Mouse (Mus musculus): ENCODE data around the gene Cntnap4. TPM values are rescaled to one million over a fixed set of nuclear protein-coding genes. Genes with fewer than 3 reads are reported as not detected.

Gene Cntnap4
- 0.11 and 0.21 TPM in 2 replicates for polyA plus RNA-seq (2015; fragmentation: Nextera tagmentation; extraction: Ambion mirVana)

DNA sequence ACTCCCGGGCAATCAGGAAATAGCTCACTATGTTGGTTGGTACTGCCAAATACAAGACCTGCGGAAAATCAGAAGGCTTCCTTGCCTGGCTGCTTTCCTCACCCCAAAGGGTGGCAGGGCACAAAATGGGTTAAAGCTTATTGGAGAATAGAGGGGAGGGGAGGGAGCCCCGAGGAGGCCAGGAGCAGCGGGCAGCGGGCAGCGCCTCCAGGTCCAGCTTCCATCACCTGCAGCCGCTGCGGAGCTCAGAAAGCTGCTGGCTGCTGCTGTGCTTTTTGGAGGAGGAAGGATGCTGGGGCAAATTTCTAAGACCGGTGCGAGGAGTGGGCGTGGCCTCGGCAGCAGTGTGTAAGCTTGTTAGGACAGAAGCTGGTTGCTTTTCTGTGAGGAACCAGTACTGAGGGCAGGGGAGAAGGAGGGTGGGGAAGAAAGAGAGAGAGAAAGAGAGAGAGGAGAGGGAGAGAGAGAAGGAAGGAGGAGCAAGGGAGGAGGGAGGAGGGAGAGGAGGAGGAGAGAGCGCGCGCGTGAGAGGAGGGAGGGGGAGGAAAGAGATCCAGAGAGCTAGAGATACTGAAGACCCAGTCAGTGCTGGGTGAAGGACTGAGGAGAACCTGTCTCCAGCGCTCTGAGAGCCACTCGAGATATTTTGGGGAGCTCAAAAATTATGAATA lies at the start of gene Cntnap4:
TSS of gene Cntnap4 (plus strand) at position 573 of the 671 bp plus-strand sequence.
- Histone ChIP-seq H3K36me3 (no peaks in the 10 kb centered on the region), H3K27ac (no peak within 1 kb of the TSS), H3K27me3 (peaks cover 22% of the 10 kb centered on the region), H3K4me3 (no peak within 1 kb of the TSS), H3K4me2 (peak within 1 kb of the TSS; percentile 24; the same call in 1 of the 2 replicates), H3K4me1 (no peaks in the 10 kb centered on the region), H3K9ac (no peak within 1 kb of the TSS), H3K9me3 (no peaks in the 10 kb centered on the region)
- 3% methylated on average over 18 of the region's 18 CpGs for WGBS
- ATAC-seq (ENCODE audit: borderline replicate concordance, extremely low read depth, low FRiP score, low TSS enrichment): no peak

DNA sequence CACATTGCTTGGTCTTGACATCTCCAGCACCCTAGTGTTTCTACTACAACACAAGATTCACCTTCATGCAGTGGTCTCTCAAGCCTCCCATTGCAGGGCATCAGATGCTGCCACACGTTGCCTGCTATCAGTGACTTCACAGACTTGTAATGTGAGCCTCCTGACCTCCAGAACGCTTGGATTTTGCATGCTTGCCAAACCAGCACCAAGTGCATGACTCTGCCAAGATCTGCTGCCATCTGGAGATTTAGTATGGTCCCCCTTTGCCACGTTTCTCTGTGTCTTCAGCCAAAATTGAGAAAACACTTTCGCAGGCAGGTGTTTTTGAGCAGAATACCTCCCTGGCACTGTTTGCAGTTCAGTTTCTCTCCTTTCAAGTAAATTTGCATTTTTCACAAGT lies 12.5 kb upstream of the Cntnap4 start:
- Histone ChIP-seq H3K4me2 (no peak overlapping the region), H3K27me3 (no peaks in the 10 kb centered on the region), H3K9ac (no peak overlapping the region), H3K4me3 (no peak overlapping the region), H3K4me1 (no peaks in the 10 kb centered on the region), H3K9me3 (no peaks in the 10 kb centered on the region), H3K36me3 (no peaks in the 10 kb centered on the region), H3K27ac (no peak overlapping the region)
- WGBS: 31% methylated on average over 4 of the region's 4 CpGs
- no peak for ATAC-seq (ENCODE audit: borderline replicate concordance, extremely low read depth, low FRiP score, low TSS enrichment)

DNA sequence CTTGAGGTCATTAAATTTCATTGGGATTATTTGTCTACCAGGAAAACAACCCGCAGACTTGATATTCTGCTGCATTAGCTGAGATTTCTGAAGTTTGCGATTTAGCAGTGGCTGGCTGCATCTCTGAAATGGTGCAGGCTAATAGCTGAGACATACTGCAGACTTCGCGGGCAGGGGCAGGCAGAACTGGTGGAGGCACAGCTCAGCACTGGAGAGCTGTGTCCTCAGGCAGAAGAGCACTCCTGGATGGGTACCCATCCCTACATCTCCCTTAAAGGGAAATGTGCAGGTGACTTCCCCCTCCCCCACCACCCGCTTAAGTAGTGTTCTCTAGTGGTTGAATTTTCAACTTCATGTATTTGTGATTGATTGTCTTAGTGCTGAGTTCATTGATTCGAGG lies 698 bp downstream of the Cntnap4 start:
- peaks cover 22% of the 10 kb centered on the region for H3K27me3 ChIP-seq
- H3K4me3 ChIP-seq: no peak overlapping the region
- no peak for ATAC-seq (ENCODE audit: borderline replicate concordance, extremely low read depth, low FRiP score, low TSS enrichment)
- H3K9me3 ChIP-seq: no peaks in the 10 kb centered on the region
- H3K4me2 ChIP-seq: no peak overlapping the region
- H3K27ac ChIP-seq: no peak overlapping the region
- no peak overlapping the region for H3K9ac ChIP-seq
- 9% methylated on average over 6 of the region's 6 CpGs for WGBS
- H3K4me1 ChIP-seq: no peaks in the 10 kb centered on the region
- H3K36me3 ChIP-seq: no peaks in the 10 kb centered on the region

DNA sequence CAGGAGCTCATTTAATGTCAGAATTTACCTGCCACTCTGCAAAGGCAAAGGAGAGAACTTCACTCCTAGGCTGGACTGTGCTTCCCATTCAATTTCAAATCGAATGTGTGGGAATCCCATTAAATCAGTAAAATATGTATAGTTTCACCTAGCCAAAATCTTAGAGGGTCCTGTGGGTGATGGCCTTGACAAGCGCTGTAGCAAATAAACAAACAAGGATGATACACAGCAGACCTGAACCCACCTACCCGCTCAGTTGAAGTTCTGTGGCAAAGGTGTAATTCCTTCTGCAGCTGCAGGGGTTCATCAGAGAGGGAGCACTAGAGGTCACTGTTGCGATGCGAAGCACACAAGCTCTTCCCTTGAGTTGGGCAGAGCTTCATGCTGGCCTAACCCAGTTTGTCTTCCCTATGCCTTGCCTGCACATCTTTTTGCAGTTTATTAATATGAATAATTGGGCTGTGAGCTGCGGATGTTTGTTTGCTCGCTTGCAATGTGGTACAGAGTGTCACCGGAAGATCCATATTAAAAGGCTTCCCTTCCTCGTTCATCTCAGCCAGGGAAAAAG lies 1.6 kb downstream of the Cntnap4 start:
- H3K4me1 ChIP-seq: no peaks in the 10 kb centered on the region
- H3K4me2 ChIP-seq: no peak overlapping the region
- no peaks in the 10 kb centered on the region for H3K36me3 ChIP-seq
- no peak overlapping the region for H3K9ac ChIP-seq
- no peak overlapping the region for H3K27ac ChIP-seq
- WGBS: 16% methylated on average over 9 of the region's 9 CpGs
- no peak for ATAC-seq (ENCODE audit: borderline replicate concordance, extremely low read depth, low FRiP score, low TSS enrichment)
- no peak overlapping the region for H3K4me3 ChIP-seq
- no peaks in the 10 kb centered on the region for H3K9me3 ChIP-seq
- H3K27me3 ChIP-seq: peaks cover 22% of the 10 kb centered on the region

DNA sequence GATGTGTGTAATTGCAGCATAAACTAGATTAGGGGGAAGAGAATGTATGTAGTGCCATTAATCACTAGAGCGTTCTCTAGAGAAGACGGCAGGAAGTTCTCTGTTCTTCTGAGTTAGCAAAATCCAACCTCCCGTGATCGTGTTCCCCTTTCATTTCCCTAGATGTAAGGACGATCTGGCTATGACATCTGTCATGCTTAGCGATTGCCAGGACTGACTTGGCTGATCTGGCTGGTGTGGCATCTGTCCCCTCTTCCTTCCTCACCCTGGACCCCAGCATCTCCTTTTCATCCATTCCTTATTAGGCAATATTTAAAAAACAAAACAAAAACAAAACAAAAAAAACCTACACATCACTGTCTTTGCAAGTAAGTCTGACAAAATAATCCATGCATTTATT lies 11.6 kb downstream of the Cntnap4 start:
- H3K27me3 ChIP-seq: no peaks in the 10 kb centered on the region
- WGBS: 31% methylated on average over 6 of the region's 6 CpGs
- ATAC-seq (ENCODE audit: borderline replicate concordance, extremely low read depth, low FRiP score, low TSS enrichment): no peak
- H3K27ac ChIP-seq: no peak overlapping the region
- H3K9me3 ChIP-seq: no peaks in the 10 kb centered on the region
- no peak overlapping the region for H3K9ac ChIP-seq
- H3K4me1 ChIP-seq: no peaks in the 10 kb centered on the region
- H3K4me2 ChIP-seq: no peak overlapping the region
- H3K36me3 ChIP-seq: no peaks in the 10 kb centered on the region
- no peak overlapping the region for H3K4me3 ChIP-seq

DNA sequence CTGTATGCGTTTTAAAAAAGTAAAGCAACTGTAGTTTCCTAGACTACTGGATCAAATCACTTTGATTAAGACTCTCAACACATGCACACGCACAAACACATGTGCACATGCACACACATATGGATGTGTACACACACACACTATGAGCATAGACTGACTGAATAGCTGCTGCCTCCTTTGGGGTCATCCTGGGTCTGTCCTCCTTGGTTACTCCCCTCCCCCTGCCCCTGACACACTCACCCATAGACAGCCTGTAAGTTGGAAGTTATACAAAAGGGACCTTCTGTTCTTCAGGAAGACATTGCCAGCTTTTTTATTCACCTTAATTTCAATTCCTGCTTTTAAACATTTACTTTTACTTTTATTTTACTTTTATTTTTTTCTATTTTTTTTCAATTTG lies 13.6 kb downstream of the Cntnap4 start:
- Histone ChIP-seq H3K9me3 (no peaks in the 10 kb centered on the region), H3K4me2 (no peak overlapping the region), H3K4me1 (no peaks in the 10 kb centered on the region), H3K9ac (no peak overlapping the region), H3K27ac (no peak overlapping the region), H3K4me3 (no peak overlapping the region), H3K27me3 (no peaks in the 10 kb centered on the region), H3K36me3 (no peaks in the 10 kb centered on the region)
- ATAC-seq (ENCODE audit: borderline replicate concordance, extremely low read depth, low FRiP score, low TSS enrichment): no peak
- WGBS: 88% methylated on average over 2 of the region's 2 CpGs

DNA sequence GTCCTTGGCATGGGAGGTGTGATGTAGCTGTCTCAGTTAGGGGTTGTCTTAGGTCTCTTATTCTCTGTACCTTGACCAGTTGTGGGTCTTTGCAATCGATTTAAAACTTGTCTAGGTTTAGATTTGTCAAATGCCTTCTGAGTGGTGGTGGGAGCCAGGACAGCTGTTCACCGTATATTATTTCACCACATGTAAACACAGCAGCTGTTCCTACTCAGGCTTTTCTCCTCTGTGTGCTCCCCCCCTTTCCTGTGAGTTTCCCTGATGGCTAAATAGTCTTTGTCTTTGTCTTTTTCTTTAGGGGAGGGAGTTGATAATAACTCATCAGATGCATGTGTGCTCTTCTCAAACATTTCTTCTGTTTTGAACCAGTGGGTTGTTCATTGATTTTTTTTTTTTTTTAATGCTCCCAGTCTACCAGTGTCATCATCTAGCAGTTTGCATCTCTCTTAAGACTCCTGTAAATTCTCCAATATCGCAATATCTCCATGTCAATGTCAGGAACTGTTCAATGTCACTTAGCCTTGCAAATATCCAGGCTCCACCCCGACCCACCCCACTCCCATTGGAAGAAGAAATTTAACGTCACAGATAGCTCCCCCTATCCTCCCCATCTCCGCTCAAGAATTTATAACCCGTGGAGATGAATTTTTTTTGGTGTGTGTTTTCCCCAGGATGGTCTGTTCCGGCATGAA lies 18.7 kb downstream of the Cntnap4 start:
- Histone ChIP-seq H3K9ac (no peak overlapping the region), H3K4me3 (no peak overlapping the region), H3K27ac (no peak overlapping the region), H3K36me3 (no peaks in the 10 kb centered on the region), H3K9me3 (no peaks in the 10 kb centered on the region), H3K4me2 (peak overlapping the region; percentile 12; the same call in 1 of the 2 replicates), H3K4me1 (no peaks in the 10 kb centered on the region), H3K27me3 (no peaks in the 10 kb centered on the region)
- 37% methylated on average over 8 of the region's 8 CpGs for WGBS
- peak; percentile 55; the same call in 1 of the 2 replicates for ATAC-seq (ENCODE audit: borderline replicate concordance, extremely low read depth, low FRiP score, low TSS enrichment)

DNA sequence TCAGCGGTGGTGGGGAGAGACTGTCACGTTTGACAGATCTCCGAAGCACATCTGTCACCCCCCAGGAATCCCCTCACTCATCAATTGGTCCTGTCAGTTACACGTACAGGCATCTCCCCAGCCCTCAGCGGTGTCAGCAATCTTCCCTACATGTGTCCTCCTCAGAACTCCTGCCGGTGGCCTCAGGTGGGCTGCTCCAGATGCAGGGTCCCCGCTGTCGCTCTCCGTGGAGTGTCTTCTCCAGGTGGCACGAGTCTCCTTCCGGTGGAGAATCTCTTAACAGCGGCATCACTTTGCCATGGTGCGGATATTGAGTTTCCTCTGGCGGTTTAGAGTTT lies 19.2 kb downstream of the Cntnap4 start:
- 38% methylated on average over 14 of the region's 14 CpGs for WGBS
- Histone ChIP-seq H3K4me1 (no peaks in the 10 kb centered on the region), H3K4me2 (peak overlapping the region; percentile 12; the same call in 1 of the 2 replicates), H3K36me3 (no peaks in the 10 kb centered on the region), H3K4me3 (no peak overlapping the region), H3K9me3 (no peaks in the 10 kb centered on the region), H3K27me3 (no peaks in the 10 kb centered on the region), H3K27ac (no peak overlapping the region), H3K9ac (no peak overlapping the region)
- ATAC-seq (ENCODE audit: borderline replicate concordance, extremely low read depth, low FRiP score, low TSS enrichment): no peak

DNA sequence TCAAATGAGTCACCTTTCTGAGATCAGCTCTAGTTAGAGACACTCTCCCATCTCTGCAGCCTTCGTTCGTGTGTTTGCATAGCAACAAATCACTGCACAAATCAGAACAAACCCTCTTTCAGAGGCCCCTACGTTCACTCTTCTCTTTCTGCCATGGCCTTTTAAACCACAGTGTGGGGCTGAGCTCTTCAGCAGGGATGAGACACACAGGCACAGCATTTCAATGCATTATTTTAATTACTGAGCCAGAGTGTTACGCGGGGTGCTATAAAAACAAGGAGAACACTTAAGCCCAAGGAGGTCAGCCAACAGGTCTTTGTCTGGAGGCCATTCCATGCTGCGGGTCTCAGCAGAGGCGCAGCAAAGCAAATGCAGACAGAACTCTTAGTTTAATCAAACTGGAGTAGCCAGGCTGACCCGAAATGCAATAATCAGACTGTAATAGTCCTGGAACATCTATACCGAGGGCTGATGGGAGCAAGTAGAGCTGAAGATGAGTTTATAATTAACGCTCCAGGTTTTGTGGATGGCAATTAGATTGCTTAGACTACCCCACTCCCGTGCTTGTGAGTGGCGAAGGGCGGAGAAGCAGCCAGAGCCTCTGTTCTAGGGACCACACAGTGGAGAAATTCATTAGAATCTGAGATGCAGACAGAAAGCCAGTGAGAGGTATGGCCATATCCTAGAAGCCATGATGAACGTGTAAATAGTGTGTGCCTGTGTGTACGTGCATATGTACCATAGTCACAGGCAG lies 26.4 kb downstream of the Cntnap4 start:
- ATAC-seq (ENCODE audit: borderline replicate concordance, extremely low read depth, low FRiP score, low TSS enrichment): no peak
- H3K9me3 ChIP-seq: no peaks in the 10 kb centered on the region
- H3K4me1 ChIP-seq: no peaks in the 10 kb centered on the region
- H3K9ac ChIP-seq: no peak overlapping the region
- 65% methylated on average over 15 of the region's 15 CpGs for WGBS
- no peak overlapping the region for H3K4me2 ChIP-seq
- H3K36me3 ChIP-seq: no peaks in the 10 kb centered on the region
- no peaks in the 10 kb centered on the region for H3K27me3 ChIP-seq
- no peak overlapping the region for H3K27ac ChIP-seq
- H3K4me3 ChIP-seq: no peak overlapping the region

DNA sequence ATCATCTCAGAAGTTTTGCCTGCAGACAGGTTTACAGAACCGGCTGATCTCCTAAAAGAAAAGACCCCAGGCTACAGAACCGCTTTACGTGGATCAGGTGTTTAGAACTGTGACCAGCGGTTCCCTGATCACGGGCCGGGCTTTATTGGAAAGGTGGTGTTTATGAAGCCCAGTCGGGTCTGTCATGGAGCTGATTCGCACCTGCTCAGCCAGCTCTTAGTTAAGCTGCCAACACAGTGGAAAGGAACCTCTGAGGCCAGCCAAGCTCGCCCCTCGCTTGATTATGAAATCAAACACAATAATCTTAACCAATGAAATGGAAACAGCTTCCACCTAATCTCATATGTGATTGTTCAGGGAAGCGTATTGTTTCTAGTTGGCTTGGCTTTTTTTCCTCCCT lies 30.1 kb downstream of the Cntnap4 start:
- Histone ChIP-seq H3K27ac (no peak overlapping the region), H3K9ac (no peak overlapping the region), H3K36me3 (no peaks in the 10 kb centered on the region), H3K27me3 (no peaks in the 10 kb centered on the region), H3K9me3 (no peaks in the 10 kb centered on the region), H3K4me3 (no peak overlapping the region), H3K4me2 (no peak overlapping the region), H3K4me1 (no peaks in the 10 kb centered on the region)
- 84% methylated on average over 11 of the region's 11 CpGs for whole genome bisulfite sequencing
- ATAC-seq (ENCODE audit: borderline replicate concordance, extremely low read depth, low FRiP score, low TSS enrichment): no peak

DNA sequence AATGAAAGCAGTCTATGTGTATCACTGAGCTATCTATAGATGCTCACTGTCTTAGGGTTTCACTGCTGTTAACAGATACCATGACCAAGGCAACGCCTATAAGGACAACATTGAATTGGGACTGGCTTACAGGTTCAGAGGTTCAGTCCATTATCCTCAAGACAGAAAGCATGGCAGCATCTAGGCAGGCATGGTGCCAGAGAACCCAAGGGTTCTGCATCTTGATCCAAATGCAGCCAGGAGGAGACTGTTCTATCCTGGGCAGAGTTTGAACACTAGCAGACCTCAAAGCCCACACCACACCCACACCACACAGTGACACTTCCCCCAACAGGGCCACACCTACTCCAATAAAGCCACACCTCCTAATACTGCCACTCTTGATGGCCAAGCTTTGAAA lies 31.3 kb downstream of the Cntnap4 start:
- Histone ChIP-seq H3K4me2 (no peak overlapping the region), H3K4me3 (no peak overlapping the region), H3K36me3 (no peaks in the 10 kb centered on the region), H3K9me3 (no peaks in the 10 kb centered on the region), H3K27me3 (no peaks in the 10 kb centered on the region), H3K9ac (no peak overlapping the region), H3K4me1 (no peaks in the 10 kb centered on the region), H3K27ac (no peak overlapping the region)
- ATAC-seq (ENCODE audit: borderline replicate concordance, extremely low read depth, low FRiP score, low TSS enrichment): no peak
- 70% methylated on average over 1 of the region's 1 CpGs for WGBS

DNA sequence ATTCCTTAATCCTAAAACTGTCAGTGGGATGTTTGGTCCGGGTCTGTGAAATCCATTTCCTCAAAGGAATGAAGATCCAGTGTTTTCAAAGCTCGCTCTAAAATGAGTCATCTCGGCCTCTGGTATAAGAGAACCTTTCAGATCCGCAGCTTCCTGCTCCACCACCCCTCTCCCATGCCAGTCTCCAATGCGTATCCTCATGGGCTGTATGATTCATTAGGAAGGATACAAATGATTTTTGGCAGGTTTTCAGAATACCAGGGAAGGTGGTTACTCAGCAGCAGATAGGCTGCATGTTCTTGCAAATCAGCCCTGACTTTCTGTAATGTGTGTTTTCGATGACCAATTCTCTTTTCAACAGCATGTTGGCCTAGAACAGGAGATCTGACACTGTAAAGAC lies 40.3 kb downstream of the Cntnap4 start:
- no peak for ATAC-seq (ENCODE audit: borderline replicate concordance, extremely low read depth, low FRiP score, low TSS enrichment)
- 65% methylated on average over 6 of the region's 6 CpGs for WGBS
- no peak overlapping the region for H3K9ac ChIP-seq
- H3K27me3 ChIP-seq: no peaks in the 10 kb centered on the region
- no peaks in the 10 kb centered on the region for H3K9me3 ChIP-seq
- H3K4me3 ChIP-seq: no peak overlapping the region
- H3K27ac ChIP-seq: no peak overlapping the region
- H3K36me3 ChIP-seq: no peaks in the 10 kb centered on the region
- no peak overlapping the region for H3K4me2 ChIP-seq
- H3K4me1 ChIP-seq: no peaks in the 10 kb centered on the region

Measured in lung, embryonic 15.5 days (tissue).